Mouse (Mus musculus) v-Abl transformed pro-B cells (cell line): ENCODE measurements around the gene Spaca9.

Source experiments
- in situ Hi-C, 2 experiments: fragments of 400-800 bp; cut with MboI; formaldehyde crosslinking; loops; one replicate each; pipeline ENCODE4 v1.15.1; 2025; ENCODE audit not compliant: unreplicated experiment in 2 of 2

The Spaca9 gene

DNA sequence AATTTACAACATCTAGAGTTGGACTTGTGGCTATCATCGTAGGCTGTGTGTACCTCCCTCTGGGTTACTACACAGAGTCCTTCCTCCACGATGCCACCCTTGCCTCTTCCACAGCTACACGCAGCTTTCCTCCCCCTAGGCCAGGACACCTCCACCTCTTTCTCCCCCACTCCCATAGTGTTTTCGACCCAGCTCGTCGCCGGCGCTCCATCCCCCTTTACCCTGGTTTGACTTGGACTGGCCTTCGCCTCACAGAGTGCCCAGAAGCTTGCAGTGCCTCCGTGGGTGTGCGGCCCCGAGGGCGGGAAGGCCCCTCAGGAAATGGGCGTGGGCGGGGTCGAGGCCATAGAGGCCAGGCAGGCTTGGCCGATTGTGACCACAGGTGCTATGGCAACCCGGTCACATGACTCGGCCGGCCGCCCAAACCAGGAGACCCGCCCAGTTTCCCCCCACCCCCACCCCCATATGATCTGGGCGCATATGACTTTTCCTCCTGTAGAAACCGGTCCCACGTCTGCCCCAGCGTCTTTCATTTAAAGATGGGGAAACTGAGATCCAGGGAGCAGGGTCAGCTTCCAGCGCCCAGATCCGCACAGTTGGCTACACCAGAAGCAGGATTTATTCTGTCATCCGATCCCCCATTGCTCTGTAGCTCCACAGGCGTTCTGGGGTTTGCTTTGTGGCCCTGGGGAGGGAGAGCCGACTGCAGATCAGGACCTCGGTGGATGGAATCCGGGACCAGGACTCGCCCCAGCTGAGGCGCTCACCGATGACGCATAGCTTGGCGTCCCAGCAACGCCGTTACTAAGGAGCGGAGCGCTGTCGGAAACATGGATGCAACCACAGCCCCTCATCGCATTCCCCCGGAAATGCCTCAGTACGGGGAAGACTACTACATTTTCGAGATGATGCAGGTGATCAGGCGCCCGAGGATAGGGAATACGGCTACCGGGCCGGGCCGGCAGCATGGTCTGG, at the start of gene Spaca9, which contains the start of gene Ak8:
TSS of gene Spaca9 (minus strand) at position 367 of the 975 bp plus-strand sequence.
TSS of gene Ak8 (plus strand) at position 804 of the 975 bp plus-strand sequence.
- in situ Hi-C loops = no loop called here

- in situ Hi-C loops = no loop called here
Measured at GRCm38 (mm10) chr2:28747705-28748104, 48.2 kb upstream of the Spaca9 start.

DNA sequence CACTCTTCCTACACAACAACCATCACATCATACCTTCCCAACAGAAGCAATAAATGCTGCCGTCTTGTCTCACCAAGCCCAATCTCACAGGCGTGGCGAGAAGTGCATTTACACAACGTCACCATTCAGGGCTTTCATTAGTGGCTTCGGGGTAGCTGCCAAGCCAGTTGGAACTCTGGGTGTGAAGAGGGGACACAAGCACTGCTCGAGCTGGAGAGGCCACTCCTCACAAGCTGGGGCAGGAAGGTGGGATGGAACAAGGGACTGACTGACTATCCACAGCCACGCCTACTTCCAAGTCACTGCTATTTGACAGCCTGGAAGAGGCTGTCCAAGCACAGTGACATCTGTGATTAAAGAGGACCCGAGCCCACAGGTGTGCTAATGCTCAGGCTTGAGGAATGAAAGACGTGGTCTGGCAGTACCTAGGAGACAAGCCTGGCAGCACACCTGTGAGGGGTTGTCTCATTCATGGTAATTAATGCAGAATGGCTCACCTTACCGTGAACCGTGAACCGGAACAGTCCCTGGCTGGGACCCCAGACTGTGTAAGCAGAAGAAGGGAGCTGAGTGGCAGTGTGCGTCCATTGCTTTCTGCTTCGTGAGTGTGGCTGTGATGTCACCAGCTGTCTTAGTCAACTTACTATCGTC, 47.3 kb upstream of the Spaca9 start:
- in situ Hi-C loops = no loop called here

- in situ Hi-C loops = no loop called here
Measured at GRCm38 (mm10) chr2:28742701-28743100, 43.2 kb upstream of the Spaca9 start.

- in situ Hi-C loops = no loop called here
Measured at GRCm38 (mm10) chr2:28740159-28740558, 40.6 kb upstream of the Spaca9 start.

DNA sequence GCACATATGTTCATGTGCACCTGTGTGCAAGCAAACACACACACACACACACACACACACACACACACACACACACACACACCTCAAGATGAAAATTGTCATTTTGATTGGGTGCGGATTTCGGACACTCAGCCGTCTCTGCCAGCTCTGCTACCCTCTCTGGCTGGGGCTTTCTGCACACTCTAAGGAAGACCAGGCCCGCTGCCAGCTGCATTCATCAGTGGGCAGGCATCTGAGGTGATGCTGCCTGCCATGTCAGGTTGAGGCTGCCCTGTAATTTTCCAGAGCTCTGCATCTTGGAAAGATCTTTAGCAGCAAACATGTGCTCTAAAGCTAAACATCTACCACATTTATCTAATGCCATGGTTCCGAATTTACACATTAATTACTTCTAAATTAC, 37.6 kb upstream of the Spaca9 start:
- in situ Hi-C loops = no loop called here

DNA sequence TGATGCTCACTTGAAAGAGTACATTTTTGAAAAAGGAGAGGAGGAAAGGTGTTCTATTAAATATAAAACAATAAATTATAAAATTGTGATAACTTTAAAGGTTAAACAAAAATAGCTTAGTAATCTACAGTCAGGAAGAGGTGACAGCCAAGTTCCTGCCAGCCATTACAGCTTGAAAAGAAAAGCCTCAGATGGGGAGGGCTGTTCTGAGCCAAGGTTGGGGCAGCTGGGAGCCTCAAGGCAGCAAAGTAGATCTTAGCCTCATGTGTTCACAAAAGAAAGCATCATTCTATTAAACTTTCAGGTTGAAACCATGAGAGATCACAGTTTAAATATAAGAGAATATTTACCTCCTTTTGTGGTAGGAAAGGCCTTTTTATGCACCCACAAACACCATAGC, 31.1 kb upstream of the Spaca9 start:
- in situ Hi-C loops = no loop called here

GRCm38 (mm10) chr2:28727786-28728404, 28.4 kb upstream of the Spaca9 start:
- in situ Hi-C loops = no loop called here

DNA sequence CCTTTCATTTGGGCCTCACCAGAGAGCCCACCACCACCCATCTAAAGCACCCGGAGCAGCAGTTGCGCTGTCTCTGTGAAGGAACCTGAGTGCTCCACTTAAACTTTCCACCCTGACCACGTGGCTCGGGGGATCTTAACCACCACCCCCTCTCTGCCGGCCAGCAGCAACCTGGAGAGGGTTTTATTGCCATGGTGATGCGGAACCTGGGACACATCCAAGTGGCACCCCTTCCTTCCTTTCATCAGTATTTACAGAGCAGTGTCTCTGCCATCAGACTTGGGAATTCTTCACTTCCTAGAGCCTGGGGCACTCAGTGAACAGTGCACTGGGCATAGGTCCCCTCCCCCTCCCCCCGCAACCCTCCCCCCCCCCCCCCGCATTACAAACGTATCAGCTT, 24.4 kb upstream of the Spaca9 start:
- in situ Hi-C loops = no loop called here

- in situ Hi-C loops = no loop called here
Measured at GRCm38 (mm10) chr2:28722419-28722818, 22.9 kb upstream of the Spaca9 start.

DNA sequence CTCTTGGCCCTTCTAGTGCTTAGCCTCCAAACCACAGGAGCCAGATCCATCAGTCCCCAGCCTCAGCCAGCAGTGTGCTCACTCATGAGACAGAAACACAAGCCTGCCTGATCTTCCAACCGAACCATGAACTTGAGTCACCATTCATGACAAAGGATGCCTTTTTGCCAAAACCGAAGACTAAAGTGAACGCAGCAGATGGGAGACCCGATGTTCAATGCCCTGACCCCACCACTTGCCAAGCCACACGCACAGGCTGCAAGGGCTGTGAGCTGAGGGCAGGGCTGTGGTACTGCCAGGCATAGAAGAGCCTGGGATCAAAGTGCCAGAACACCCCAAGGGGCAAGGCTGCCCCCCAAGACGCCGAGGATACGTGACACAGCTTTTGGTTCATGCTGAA, 13.5 kb upstream of the Spaca9 start:
- in situ Hi-C loops = no loop called here

- in situ Hi-C loops = no loop called here
Measured at GRCm38 (mm10) chr2:28706787-28707186, 7.3 kb upstream of the Spaca9 start.

DNA sequence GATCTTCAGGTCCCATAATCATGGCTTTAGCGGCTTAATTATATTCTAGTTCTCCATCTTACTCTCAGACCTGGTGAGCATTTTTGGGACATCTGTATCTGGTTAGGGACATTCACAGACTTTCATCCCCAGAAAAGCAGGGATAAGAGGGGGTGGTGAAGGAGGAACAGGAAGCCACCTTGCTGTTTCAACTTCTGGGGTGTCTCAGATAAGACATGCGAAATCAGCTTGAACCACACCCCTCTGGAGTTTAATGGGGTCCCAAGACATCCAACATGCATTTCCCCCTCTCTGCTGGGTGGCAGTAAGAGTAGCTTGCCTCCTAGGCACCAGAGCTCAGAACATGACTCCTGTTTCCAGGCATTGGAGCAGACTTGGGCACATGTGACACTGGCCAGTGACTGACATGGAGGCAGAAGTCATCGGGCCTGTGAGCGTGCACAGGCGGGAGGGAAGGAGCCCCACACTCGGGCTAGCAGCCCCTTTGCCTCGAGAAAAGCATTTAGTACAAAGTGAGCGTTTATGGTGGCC, 6.6 kb upstream of the Spaca9 start:
- in situ Hi-C loops = no loop called here

- in situ Hi-C loops = no loop called here
Measured at GRCm38 (mm10) chr2:28701646-28702262, 2.2 kb upstream of the Spaca9 start.

GRCm38 (mm10) chr2:28698566-28698965, 961 bp downstream of the Spaca9 start:
- in situ Hi-C loops = no loop called here

GRCm38 (mm10) chr2:28692692-28693091, 6.8 kb downstream of the Spaca9 start:
- in situ Hi-C loops = no loop called here

- in situ Hi-C loops = loop anchor here in 1 of 2 experiments (10.0 kb wide), 1 partner anchor 286 kb away; no protein-coding TSS in a partner anchor
Measured at GRCm38 (mm10) chr2:28688431-28688830, 11.1 kb downstream of the Spaca9 start.

- in situ Hi-C loops = loop anchor here in 1 of 2 experiments (10.0 kb wide), 1 partner anchor 289 kb away; no protein-coding TSS in a partner anchor
Measured at GRCm38 (mm10) chr2:28685895-28686294, 13.6 kb downstream of the Spaca9 start.

GRCm38 (mm10) chr2:28681718-28682117, 17.8 kb downstream of the Spaca9 start:
- in situ Hi-C loops = loop anchor here (5.0 to 10.0 kb wide), 3 partner anchors 71 to 296 kb away; no protein-coding TSS in a partner anchor

GRCm38 (mm10) chr2:28680710-28681109, 18.8 kb downstream of the Spaca9 start:
- in situ Hi-C loops = loop anchor here (5.0 to 10.0 kb wide), 3 partner anchors 72 to 297 kb away; no protein-coding TSS in a partner anchor
